Mouse (Mus musculus) retina, embryonic 14.5 days (tissue): ENCODE measurements at regions not wholly inside any gene's neighbourhood (a gene's known extent, or its start where the extent isn't known, plus 50 kb on each side); places are given as distances from the start of the nearest gene placed in this dataset.
"Not testable (repeated sequence)": the region's sequence is repeated elsewhere in the genome, so short reads cannot be mapped to it uniquely, and the experiment has no call there.

ENCODE experiments used
- DNase-seq: peaks from one replicate; pipeline ENCODE4 v3.0.0-alpha.2; 2015; ENCODE audit warnings: low spot score

- DNase-seq = not testable (repeated sequence)
These were observed 83.7 kb upstream of the Lemd2 start for GRCm38 (mm10) chr17:27287986-27288385.

DNA sequence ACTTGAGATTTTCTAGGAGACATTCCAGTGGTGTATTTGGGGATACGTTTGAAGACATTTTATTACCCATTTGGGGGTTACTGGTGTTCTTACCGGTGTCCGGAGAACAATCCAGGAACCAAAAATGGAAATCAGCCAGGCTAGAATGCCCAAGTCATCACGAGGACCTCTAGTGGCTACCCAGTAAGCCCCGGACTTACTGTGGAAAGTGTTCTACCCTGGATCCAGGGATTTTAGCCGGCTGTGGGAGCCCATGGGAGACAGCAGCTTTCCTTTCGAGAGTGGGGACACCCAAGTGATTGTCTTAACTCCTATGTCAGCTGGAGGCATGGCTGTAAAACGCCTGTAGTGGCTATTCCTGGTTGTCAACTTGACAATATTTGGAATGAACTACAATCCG is 77.0 kb upstream of the Lemd2 start:
- no peak for DNase-seq

- DNase-seq = not testable (repeated sequence)
These were observed 75.4 kb upstream of the Lemd2 start for GRCm38 (mm10) chr17:27279491-27280288.

- DNase-seq = not testable (repeated sequence)
These were observed 73.5 kb upstream of the Lemd2 start for GRCm38 (mm10) chr17:27277786-27278185.

- not testable (repeated sequence) for DNase-seq
These were observed 67.5 kb upstream of the Lemd2 start for GRCm38 (mm10) chr17:27271756-27272155.

DNA sequence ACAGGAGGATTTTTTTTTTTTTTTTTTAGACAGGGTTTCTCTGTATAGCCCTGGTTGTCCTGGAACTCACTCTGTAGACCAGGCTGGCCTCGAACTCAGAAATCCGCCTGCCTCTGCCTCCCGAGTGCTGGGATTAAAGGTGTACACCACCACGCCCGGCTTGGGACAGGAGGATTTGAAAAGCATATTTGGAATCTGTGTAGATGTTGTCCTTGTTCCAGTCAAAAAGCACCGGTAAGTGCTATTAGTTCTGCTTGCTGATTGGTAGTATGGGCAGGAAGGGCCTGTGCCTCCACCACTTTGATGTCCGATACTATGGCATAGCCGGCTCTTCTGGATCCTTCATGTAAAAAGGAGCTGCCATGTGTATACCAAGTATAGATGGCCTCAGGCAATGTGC is 66.5 kb upstream of the Lemd2 start:
- not testable (repeated sequence) for DNase-seq

DNA sequence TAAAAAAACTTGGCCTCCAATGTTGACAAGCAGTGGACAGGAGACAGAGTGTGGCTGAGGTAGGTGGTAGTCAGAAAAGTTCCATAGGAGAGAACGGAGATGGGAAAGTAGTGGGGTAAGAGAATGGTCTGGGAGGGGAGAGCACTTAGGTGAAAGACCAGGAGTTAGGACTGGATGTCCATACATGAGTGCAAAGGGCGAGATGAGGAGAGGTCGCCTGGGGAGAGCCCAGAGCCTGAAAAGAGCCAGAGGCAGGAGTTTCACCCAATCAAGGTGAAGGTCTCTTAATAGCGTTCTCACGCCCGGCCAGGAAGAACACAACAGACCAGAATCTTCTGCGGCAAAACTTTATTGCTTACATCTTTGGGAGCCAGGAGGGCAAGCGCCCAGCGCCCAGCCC is 60.3 kb upstream of the Lemd2 start:
- not testable (repeated sequence) for DNase-seq

- DNase-seq = no peak
These were observed 58.3 kb upstream of the Lemd2 start for GRCm38 (mm10) chr17:27262607-27263006.

DNA sequence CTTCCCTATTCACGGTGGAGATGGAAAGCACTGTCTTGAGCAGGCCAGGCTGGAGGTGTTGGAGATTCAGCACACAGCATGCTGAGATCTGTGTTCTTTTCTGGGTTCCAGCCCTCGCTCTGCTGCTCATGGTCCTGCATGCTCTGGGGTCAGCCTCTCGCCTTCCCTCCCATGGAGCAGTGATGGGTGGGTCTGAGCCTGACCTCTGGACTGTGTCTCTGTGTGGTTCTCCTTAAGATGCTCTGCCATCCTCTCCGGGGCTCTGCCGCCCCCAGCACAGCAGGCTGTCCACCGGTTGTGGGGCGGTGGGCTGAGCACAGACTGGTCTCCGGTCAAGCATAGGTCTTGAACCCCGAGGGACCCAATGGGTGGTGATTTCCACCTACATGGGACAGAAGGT is 57.7 kb upstream of the Lemd2 start:
- DNase-seq = no peak

DNA sequence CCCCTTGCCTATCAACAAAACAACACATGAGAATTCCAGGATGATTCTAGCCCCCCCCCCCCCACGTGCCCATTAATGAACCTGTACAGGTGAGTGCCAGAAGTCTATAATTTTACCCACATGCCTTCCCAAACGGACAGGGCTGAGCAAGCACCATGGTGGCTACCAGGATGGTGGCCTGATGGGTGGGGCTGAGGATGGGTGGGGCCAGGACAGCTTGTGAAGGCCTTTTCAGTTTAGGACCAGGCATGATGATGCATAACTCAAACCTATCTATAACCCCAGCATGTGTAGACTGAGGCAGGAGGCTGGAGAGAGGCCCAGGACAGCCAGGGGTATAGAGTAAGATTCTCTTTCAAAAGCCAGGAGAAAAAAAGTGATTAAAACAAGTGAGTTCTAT is 57.0 kb upstream of the Lemd2 start:
- DNase-seq = no peak

- no peak for DNase-seq
These were observed 55.8 kb upstream of the Lemd2 start for GRCm38 (mm10) chr17:27260116-27260515.

- peak; percentile 43 for DNase-seq
These were observed 53.1 kb upstream of the Lemd2 start for GRCm38 (mm10) chr17:27257345-27257744.

- DNase-seq = no peak
These were observed 51.5 kb upstream of the Lemd2 start for GRCm38 (mm10) chr17:27255804-27256203.
